Mouse (Mus musculus) urinary bladder, adult 2 months (tissue): ENCODE measurements around the gene Dcn. TPM values are rescaled to one million over a fixed set of nuclear protein-coding genes. Genes with fewer than 3 reads are reported as not detected.

Experiments
- DNase-seq: peaks from one replicate; pipeline ENCODE4 v3.0.0; 2022; ENCODE audit warnings: low spot score
- polyA plus RNA-seq: library from polyadenylated mRNA; depleted of rRNA; stranded (reverse); fragments of >200 nt; gene quantifications from 2 replicates; pipeline ENCODE4 v1.2.3, GENCODE M21; 2012; rRNA removed

Gene Dcn
- polyA plus RNA-seq, result 3,510 and 3,693 TPM in 2 replicates

- no peak for DNase-seq
These were observed at the start of gene Dcn for GRCm38 (mm10) chr10:97479004-97479766. TSS of gene Dcn (plus strand) at chr10:97479609.

- DNase-seq, result no peak
These were observed 42.7 kb upstream of the Dcn start for GRCm38 (mm10) chr10:97436662-97437061.

GRCm38 (mm10) chr10:97442300-97442699 is 37.1 kb upstream of the Dcn start:
- DNase-seq, result no peak

GRCm38 (mm10) chr10:97446486-97446885 is 32.9 kb upstream of the Dcn start:
- DNase-seq, result no peak

DNA sequence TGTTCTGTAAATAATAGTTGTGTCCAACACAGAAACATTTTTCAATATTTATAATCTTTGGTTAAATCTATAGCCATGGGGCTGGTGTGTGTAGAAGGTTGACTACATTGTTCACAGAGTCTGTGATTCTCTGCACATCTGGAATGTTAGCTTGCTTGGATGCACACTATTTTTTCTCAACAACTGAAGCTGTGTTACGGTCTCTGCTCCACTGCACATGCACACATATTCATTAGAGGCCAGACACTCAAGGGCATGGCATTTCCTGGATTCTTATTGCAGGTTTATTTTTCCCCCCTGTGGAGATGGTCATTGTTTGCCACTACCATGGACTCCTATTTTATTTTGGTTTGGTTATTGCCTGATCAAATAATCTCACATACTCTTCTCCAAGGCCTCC is 26.5 kb upstream of the Dcn start:
- no peak for DNase-seq

GRCm38 (mm10) chr10:97453529-97453928 is 25.9 kb upstream of the Dcn start:
- DNase-seq, result no peak

- DNase-seq, result no peak
These were observed 22.4 kb upstream of the Dcn start for GRCm38 (mm10) chr10:97456993-97457392.

DNA sequence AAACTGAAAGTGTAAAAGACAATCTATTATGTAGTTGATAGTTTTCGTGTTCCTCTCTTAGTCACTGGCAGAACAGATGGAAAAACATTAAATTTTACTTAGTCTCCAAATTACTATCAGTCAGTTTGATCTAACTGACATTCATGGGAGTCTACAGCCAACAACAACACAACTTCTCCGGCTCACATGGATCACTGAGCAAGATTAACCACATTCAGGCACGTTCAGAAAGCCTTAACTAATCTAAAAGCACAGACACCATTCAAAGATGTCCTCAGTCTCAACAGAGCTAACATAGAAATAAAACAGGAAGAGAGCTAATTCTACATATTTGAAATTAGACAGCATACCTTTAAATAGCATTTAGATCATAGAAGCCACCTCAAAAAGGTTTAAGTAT is 12.6 kb upstream of the Dcn start:
- DNase-seq, result no peak

GRCm38 (mm10) chr10:97469411-97470140 is 9.8 kb upstream of the Dcn start:
- no peak for DNase-seq

DNA sequence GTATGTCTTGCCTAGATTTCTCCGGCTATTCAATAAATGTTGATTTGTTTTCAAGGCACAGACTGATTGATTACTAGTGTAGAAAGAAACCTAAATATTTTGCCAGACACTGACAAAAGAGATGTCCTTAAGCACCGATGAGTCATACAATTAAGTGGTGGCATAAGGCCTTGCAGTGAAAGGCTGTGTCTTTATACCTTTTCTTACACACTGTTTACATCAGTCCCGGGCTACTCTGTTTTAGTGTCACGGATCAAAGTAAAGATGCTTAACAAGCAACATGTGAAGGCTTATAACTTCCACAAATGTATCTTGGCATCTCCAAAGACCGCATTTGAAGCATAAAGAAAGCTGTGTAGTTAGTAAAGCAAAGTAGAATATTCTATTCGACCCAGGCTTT is 3.9 kb upstream of the Dcn start:
- no peak for DNase-seq

GRCm38 (mm10) chr10:97478259-97478658 is 1.1 kb upstream of the Dcn start:
- no peak for DNase-seq

GRCm38 (mm10) chr10:97482150-97482549 is 2.7 kb downstream of the Dcn start:
- no peak for DNase-seq

DNA sequence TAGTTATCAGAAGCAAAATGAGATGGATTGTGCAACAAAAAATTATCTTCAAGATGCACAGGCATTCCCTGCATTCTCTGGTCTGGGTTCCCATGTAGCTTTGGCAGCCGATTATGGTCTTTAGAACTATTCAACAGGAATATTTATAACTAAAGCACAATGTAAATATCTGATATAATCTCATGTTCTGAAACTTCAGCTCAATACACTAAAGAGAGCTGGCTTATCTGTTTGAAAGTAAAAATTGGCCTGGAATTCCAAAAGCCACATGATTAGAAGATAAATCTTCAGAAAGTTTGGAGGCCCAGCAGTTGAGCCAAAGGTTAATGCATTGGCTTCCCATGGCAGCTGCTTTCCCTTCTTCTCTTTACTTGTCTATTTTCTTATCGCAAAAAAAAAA is 4.6 kb downstream of the Dcn start:
- DNase-seq, result no peak

GRCm38 (mm10) chr10:97485151-97485550 is 5.7 kb downstream of the Dcn start:
- DNase-seq, result no peak

DNA sequence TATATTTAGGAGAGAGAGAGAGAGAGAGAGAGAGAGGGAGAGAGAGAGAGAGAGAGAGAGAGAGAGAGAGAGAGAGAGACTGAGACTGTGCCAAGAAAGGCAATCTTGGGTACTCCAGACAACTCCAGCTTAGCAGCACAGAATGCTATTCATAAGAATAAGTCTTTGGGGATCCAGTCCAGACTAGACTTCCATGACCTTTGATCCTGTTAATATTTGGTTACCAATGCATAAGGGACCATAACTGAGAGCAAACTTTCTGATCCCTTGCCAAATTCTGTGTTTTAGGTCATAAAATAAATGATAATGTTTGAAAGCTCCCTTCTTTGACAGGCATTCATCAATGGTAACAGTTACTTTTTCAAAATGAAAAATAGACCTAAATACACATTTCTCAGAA is 6.7 kb downstream of the Dcn start:
- DNase-seq, result no peak

GRCm38 (mm10) chr10:97487269-97487989 is 8.0 kb downstream of the Dcn start:
- DNase-seq, result no peak

DNA sequence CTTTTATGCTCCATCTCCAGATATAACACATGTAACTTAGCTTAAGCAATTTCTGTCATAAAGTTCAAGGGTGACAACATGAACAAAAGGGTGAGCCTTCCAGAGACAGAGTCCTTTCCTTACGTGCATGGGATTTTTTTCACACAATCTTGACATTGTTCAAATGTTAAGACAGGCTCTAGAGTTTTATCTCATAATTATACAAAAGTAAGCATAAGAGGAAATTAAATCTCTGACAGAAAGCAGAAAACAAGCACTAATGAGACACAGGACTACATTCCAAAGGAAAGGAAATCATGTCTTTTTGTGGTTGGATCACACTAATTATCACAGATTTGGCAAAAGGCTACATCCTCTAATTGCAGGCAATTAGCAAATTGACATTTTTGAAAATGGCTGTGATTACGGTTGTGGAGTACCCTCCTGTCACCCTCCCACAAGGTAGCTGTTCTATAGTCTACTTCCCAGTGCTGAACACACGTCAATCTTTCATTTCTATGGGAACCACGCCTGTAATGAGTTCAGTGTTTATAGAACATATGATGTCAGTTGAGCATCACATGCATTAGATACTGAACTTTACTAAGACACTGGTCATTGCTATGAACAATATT is 13.1 kb downstream of the Dcn start:
- DNase-seq, result no peak

DNA sequence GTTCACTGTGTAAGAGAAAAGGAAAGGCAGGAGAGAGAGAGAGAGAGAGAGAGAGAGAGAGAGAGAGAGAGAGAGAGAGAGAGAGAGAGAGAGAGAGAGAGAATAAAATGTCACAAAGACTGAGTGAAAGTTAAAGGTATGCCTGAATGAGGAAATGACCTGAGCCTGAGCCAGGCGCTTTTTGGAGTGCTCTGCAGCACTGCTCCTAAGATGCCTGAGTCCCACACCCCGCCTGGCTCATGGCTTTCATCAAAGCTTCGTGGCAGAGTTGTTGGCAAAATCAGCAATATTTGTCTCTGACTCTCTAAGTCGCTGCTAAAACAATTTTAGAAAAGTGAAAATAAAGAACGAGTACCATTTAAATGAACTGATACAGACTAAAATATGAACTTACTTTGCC is 18.2 kb downstream of the Dcn start:
- DNase-seq, result no peak

- DNase-seq, result no peak
These were observed 44.0 kb downstream of the Dcn start for GRCm38 (mm10) chr10:97523366-97523765.

DNA sequence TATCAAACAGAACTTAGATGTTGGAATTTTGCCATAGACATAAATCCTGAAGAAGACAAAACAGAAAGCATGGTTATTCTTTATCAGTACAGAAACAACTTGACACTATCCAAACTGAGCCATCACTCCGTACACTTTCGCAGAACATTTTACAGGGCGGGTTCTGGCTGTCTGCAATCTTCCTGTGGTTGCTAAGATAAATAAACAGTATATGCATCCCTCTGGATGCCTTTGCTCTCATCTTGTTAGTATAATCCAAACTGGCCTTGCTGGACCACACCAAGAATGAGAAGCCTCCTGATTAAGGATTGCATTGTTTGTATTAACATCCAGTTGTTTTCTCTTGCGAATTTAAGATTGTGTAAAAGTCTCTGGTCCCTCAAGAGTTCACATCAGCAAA is 56.3 kb downstream of the Dcn start:
- DNase-seq, result no peak

- no peak for DNase-seq
These were observed 57.5 kb downstream of the Dcn start for GRCm38 (mm10) chr10:97536921-97537320.

GRCm38 (mm10) chr10:97538202-97538601 is 58.8 kb downstream of the Dcn start:
- no peak for DNase-seq
